Mouse (Mus musculus) stomach, adult 2 months (tissue): ENCODE measurements around the gene Gm3676. TPM values are rescaled to one million over a fixed set of nuclear protein-coding genes. Genes with fewer than 3 reads are reported as not detected.

ENCODE experiments used
- polyA plus RNA-seq: library from polyadenylated mRNA; depleted of rRNA; stranded (reverse); fragments of >200 nt; gene quantifications from 2 replicates; pipeline ENCODE4 v1.2.3, GENCODE M21; 2012; rRNA removed

Gm3676 gene
- polyA plus RNA-seq = not detected in 2 replicates

DNA sequence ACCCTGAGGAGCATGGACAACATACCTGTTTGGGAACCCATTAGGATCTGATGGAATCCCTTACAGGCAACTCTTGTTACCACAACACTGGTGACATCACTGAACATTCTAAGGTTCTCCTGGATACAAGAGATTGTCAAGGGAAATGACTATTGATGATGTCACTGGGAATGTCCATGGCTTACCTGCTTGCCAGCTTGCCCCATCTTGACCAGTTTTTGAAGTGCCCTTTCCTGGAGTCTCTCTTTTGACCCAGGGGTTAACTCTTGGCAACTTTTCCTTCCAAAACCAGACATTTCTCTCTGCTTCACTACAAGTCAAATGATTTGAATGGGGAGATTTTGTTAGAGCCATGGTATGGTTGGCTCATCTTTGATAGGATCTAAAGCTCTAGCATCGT is at the start of gene Gm3676:
Gene Gm3676 (minus strand): TSS at position 101 of the 400 bp plus-strand sequence.

DNA sequence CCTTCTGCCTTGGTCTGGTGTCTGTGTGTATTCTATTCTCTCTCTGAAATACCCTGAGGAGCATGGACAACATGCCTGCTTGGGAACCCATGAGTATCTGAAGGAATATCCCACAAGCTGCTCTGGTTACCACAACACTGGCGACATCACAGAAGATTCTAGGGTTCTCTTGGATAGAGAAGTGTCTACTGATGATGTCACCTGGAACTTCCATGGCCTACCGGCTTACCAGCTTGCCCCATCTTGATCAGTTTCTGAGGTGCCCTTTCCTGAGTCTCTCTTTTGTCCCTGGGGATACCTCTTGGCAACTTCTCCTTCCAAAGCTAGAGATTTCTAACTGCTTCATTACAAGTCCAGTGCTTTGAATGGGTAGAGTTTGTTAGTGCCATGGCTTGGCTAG is 21.8 kb downstream of the Gm3676 start, which contains the start of gene Gm3072:
Gene Gm3072 (minus strand): TSS at position 101 of the 400 bp plus-strand sequence.

Other genes starting within 250 kb of the Gm3676 start
- gene Gm6482, start 238.2 kb downstream of the Gm3676 start, polyA plus RNA-seq = not detected in 2 replicates
- not detected in 2 replicates for gene Gm7954, start 193.0 kb downstream of the Gm3676 start, polyA plus RNA-seq
- not detected in 2 replicates for gene Gm3486, start 157.0 kb downstream of the Gm3676 start, polyA plus RNA-seq
- not detected in 2 replicates for gene Gm7970, start 90.9 kb downstream of the Gm3676 start, polyA plus RNA-seq
- not detected in 2 replicates for gene 1700049E17Rik2, start 73.3 kb downstream of the Gm3676 start, polyA plus RNA-seq
- gene Gm3072, start 21.9 kb downstream of the Gm3676 start, polyA plus RNA-seq = not detected in 2 replicates
- gene Gm8068, start 55.4 kb upstream of the Gm3676 start, polyA plus RNA-seq = not detected in 2 replicates
- gene Gm7929, start 104.1 kb upstream of the Gm3676 start, polyA plus RNA-seq = not detected in 2 replicates
- gene Gm47189, start 126.0 kb upstream of the Gm3676 start, polyA plus RNA-seq = not detected in 2 replicates